Mouse (Mus musculus): ENCODE data around the gene Myo6.

Gene Myo6

DNA sequence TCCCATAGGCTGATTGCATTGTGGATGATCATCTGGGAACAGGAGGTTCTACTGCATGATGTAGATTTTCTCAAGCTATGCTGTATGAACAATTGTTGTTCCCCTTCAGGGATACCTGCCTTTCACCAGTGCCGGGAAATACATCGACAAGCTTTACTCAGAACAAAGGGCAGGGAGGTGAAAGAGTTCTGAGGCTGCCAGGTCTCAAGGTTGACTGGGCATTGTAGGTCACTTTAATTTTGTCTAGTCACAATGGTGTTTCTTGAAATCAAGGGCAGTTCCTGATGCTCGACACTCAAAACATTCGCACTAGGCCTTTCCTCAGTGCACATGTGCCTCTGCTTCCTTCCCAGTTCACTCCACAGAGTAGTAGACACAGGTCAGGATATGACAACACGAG lies 15.9 kb downstream of the Myo6 start:
- in situ Hi-C loops (cut with MboI; ENCODE audit: unreplicated experiment in 2 of 2): no loop called here

DNA sequence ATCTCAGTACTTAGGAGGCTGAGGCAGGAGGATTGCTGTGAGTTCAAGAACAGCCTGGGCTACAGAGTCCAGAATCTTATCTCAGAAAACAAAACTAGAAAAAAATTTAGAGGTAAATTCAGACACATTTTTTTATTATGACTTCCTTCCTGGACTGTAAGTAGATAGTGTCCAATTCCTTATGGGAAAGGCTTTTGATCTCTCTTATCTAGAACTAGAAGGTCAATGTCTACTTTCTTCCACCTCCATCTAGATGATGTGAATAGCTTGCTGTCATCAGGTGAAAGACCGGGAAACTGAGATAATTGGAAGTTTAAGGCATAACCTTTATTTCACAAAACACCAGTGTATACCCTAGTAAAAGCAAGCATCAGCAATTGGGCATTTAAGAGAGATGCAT lies 16.9 kb downstream of the Myo6 start:
- in situ Hi-C loops (cut with MboI; ENCODE audit: unreplicated experiment in 2 of 2): no loop called here

- in situ Hi-C loops (cut with MboI; ENCODE audit: unreplicated experiment in 2 of 2): no loop called here
These were observed 19.3 kb downstream of the Myo6 start for GRCm38 (mm10) chr9:80184138-80184537.

- in situ Hi-C loops (cut with MboI; ENCODE audit: unreplicated experiment in 2 of 2): no loop called here
These were observed 20.9 kb downstream of the Myo6 start for GRCm38 (mm10) chr9:80185737-80186136.

DNA sequence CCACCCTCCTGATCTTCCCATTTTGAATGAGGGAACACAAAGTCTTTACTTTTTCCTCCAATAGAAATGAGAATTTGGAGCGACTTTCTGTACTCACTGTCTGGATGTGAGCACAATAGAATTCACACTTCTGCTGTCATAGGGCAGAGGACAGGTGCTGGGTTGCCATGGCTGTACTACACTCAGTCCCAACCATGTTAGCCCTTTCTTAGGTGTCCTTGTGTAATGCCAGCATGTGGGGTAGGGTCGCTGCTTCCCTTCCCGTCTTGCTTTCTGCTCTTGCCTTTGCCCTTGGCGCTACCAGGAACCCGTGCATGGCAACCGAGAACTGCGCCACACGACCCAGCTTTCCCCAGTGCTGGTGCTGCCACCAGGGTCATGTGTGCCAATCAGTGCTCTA lies 21.9 kb downstream of the Myo6 start:
- in situ Hi-C loops (cut with MboI; ENCODE audit: unreplicated experiment in 2 of 2): no loop called here

DNA sequence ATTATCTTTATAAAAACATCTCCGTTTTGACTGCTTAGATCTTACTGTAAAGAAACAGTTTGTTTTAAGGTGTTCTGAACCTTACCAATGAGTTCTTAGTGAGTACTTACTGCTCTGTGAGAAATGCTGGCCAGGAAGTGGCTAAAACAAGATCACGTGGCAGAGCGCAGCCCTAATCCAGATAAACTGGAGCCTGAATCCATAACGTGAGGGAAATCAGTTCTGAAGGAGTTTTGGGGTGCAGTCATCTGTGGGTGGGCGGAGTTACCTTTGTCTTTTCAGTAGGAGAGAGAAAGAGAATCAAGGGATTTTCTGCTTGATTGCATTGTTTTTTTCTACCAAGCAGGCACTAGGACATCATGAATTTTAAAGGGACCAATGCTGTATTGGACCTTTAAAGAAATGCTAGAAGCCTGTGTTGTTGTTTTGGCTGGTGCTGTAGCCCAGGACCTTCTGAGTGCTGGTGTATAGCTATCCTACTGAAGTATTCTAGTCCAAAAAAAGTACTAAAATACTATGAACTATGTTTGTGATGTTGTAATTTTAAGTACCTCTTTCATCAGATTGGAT lies 23.6 kb downstream of the Myo6 start:
- in situ Hi-C loops (cut with MboI; ENCODE audit: unreplicated experiment in 2 of 2): no loop called here

DNA sequence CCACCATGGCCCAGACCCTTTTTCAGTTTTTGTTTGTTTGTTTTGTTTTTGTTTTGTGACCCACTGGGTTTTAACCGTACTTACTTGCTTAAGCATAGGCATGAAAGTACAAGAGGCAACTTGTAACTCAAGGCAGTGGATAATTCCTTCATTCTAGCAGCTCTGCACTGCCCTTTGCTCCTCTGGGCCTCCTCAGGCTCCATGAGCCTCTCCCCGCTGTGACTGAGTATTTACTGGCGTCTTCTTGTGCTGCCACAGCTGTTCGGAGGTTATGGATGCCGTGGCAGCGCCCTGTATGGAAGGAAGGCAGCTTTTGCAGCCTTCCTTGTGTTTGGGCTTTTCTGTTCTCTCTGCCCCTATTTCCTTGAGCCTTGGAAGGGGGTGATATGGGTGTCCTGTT lies 26.4 kb downstream of the Myo6 start:
- in situ Hi-C loops (cut with MboI; ENCODE audit: unreplicated experiment in 2 of 2): no loop called here

- in situ Hi-C loops (cut with MboI; ENCODE audit: unreplicated experiment in 2 of 2): no loop called here
These were observed 27.5 kb downstream of the Myo6 start for GRCm38 (mm10) chr9:80192324-80192723.

DNA sequence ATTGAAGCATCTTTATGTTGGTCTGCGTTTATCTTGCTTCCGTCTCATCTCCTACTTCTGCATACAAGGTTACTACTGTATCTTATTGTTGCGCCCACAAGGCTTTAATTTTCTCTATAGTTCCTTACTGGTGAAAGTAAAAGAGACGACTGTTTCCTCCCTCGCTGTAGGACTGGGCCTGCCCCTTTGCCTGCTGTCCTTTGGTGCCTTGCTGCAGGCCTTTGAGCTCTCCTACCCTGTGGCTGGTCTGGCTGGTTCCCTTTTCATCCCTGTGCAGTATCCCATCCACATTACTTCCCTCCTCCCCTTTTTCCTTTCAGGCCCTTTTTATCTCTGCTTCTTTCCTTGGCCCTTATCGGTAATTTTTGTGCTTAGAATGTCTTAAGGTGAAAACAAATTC lies 29.6 kb downstream of the Myo6 start:
- in situ Hi-C loops (cut with MboI; ENCODE audit: unreplicated experiment in 2 of 2): no loop called here

- in situ Hi-C loops (cut with MboI; ENCODE audit: unreplicated experiment in 2 of 2): no loop called here
These were observed 31.3 kb downstream of the Myo6 start for GRCm38 (mm10) chr9:80196161-80196560.

DNA sequence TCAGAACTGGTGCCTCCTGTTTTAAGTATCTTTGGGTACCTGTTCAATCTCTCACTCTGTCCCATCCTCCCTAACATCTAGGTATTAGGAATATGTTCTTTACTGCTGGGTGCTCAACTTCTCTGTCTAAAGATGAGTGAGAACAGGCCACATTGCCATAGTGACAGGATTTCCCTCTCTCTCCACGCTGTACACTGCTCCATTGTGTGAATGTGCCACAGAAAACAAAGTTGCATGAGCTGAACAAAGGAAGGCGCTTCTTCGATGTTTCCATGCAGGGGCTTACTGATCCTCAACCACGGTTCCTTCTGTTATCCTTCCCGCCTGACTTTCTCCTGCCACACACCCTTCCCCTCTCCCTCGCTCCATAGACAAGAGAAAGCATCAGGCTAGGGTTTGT lies 32.4 kb downstream of the Myo6 start:
- in situ Hi-C loops (cut with MboI; ENCODE audit: unreplicated experiment in 2 of 2): no loop called here

DNA sequence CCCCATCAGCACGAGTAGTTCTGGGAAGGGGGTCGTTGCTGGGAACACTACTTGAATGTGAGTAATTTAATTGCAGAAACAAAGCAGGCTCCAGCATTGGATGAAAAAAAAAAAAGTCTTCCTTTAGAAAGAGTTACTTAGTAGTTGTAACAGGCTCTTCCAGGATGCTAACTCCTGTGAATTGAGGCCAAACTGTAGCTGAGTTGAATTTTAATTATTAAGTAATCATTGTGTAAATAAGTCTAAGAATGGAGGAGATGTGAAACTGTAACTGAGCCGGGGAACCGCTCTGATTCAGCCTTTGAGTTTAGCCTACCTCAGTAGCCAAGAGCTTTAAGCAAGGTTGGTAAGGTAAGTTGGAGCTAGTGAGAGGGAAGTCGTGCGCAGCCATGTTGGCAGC lies 36.0 kb downstream of the Myo6 start:
- in situ Hi-C loops (cut with MboI; ENCODE audit: unreplicated experiment in 2 of 2): no loop called here

DNA sequence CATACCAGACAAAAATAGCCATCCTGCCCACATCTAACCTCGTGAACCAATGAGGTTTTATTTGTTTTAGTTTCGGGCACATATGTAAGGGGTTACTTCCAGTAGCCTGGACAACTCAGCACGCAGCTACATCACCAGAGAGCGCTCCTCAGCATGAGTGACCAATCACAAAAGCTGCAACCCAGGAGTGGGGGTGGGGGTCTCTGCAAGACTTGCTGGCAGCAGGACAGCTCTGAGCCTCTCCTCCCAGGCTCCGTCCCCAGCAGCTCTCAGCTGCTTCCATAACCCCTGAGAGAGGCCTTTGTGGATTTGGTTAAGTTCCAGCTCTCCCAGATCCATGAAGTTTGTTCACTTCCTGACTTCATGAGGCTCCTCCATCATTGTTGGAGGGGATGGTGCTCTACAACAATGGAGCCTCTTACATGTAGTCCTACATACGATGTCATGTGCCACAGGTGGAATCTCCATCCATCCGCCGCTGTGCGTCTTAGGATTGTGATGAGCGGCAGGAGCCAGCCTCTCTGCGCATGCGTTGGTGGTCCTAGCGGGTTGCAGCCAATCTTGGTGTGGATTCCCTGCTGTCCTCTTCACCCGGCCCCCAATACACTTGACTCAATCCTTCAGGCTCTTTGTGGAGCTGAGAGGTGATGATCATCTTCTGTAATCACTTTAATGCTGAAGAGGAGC lies 37.7 kb downstream of the Myo6 start:
- in situ Hi-C loops (cut with MboI; ENCODE audit: unreplicated experiment in 2 of 2): no loop called here

DNA sequence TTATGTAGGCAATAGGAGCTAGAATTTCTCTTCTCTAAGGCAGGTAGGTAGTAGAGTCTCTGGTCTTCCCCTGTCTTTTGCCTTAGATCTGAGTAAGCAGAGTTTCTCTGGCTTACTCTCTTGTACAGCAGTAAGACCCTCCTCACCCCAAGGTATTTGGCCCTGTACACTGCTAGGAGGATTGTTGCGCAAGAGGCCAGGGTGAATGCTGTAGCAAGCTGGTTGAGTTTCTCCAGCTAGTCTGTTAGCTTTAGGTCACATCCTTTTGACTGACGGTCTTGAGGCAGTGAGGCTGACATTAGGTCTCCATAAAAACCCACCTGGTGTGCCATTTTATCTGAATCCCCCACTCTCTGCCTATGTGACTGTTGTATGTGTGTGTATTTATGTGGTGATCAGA lies 43.9 kb downstream of the Myo6 start:
- in situ Hi-C loops (cut with MboI; ENCODE audit: unreplicated experiment in 2 of 2): no loop called here

GRCm38 (mm10) chr9:80209459-80209858 lies 44.6 kb downstream of the Myo6 start:
- in situ Hi-C loops (cut with MboI; ENCODE audit: unreplicated experiment in 2 of 2): no loop called here

GRCm38 (mm10) chr9:80210096-80210495 lies 45.3 kb downstream of the Myo6 start:
- in situ Hi-C loops (cut with MboI; ENCODE audit: unreplicated experiment in 2 of 2): no loop called here

DNA sequence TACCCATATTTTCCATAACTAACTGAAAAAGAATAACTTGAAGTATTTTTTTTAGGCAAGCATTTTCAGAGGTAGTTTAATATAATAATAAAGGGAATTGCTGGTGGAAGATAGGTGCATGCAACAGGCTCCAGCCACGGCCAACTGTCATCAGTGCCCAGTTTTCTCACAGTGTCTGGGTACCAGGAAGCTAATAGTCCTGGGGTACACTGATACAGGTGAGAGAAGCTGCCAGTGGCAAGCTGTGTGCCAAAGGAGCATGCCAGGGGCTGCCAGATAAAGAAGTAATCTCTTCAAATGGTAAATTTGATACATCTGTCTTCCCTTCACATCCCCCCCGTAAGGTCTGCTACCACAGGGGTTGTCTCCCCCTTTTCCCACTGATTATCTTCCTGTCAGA lies 48.6 kb downstream of the Myo6 start:
- in situ Hi-C loops (cut with MboI; ENCODE audit: unreplicated experiment in 2 of 2): no loop called here

- in situ Hi-C loops (cut with MboI; ENCODE audit: unreplicated experiment in 2 of 2): no loop called here
These were observed 50.7 kb downstream of the Myo6 start for GRCm38 (mm10) chr9:80215502-80215901.

DNA sequence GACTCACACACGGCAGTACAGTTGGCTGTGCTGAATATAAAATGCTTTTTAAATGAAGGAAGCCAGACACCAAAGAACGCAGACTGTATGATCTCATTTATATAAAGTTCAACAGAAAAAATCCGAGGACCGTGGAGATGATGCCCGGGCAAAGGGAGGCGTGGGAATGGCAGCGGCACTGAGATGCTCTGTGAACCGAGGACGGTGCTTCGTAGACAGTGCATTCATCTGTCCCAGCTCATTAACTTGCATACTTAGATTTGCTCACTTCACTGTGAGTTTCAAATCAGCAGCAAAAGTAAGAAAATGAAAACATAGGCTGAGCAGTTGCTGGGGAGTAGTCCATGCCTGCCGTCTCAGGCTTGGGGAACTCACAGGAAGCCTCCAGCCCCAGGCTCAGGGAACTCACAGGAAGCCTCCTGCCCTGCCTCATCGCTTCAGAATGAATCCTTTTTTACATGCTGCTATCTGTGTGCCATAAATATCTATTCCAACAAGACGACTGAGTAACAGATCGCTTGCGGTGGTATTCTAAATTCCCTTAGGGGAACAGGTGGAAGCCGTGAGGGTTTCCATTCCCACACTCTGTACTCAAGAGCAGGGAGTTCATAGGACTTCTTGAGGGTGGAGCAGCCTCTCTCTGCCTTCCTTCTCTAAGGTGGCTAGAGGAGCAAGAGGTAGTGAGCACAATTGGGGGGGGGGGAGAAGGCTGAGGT lies 52.1 kb downstream of the Myo6 start:
- in situ Hi-C loops (cut with MboI; ENCODE audit: unreplicated experiment in 2 of 2): no loop called here

- in situ Hi-C loops (cut with MboI; ENCODE audit: unreplicated experiment in 2 of 2): no loop called here
These were observed 53.9 kb downstream of the Myo6 start for GRCm38 (mm10) chr9:80218718-80219117.

DNA sequence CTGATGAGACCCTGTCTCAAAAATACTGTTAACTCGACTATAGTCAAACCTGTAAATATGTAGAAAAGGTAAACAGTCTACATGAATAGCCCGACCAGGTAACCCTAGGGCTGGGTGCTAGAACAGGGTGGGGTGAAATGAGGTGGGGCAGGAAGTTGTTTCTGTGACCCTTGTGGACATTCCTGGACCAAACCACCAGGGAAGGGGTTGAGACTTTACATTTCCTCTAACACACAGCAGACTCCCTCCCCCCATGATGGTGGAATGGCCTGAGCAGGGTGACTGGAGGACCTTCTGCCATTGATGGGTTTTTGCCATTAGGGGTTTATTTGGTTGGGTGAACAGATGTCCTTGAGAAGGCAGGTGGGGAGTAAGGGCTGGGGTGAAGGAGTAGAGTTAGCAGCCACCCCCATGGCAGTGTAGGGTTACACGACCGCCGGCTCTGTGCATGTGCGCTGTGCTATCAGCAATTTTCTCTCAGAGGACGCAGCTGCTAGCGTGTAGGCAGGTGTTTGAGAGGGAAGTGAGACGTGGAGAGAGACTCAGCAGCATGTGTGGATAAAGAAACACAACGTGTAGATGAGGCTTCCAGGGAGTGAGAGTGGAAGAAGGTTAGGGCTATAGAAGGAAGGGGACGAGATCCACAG lies 59.3 kb downstream of the Myo6 start:
- in situ Hi-C loops (cut with MboI; ENCODE audit: unreplicated experiment in 2 of 2): no loop called here

Measured in v-Abl transformed pro-B cells (cell line).